Mouse (Mus musculus): ENCODE results near the gene Mkrn3. TPM values are rescaled to one million over a fixed set of nuclear protein-coding genes. Genes with fewer than 3 reads are reported as not detected.

Gene Mkrn3
- polyA plus RNA-seq (2017; shearing (Covaris generic)) = not detected

DNA sequence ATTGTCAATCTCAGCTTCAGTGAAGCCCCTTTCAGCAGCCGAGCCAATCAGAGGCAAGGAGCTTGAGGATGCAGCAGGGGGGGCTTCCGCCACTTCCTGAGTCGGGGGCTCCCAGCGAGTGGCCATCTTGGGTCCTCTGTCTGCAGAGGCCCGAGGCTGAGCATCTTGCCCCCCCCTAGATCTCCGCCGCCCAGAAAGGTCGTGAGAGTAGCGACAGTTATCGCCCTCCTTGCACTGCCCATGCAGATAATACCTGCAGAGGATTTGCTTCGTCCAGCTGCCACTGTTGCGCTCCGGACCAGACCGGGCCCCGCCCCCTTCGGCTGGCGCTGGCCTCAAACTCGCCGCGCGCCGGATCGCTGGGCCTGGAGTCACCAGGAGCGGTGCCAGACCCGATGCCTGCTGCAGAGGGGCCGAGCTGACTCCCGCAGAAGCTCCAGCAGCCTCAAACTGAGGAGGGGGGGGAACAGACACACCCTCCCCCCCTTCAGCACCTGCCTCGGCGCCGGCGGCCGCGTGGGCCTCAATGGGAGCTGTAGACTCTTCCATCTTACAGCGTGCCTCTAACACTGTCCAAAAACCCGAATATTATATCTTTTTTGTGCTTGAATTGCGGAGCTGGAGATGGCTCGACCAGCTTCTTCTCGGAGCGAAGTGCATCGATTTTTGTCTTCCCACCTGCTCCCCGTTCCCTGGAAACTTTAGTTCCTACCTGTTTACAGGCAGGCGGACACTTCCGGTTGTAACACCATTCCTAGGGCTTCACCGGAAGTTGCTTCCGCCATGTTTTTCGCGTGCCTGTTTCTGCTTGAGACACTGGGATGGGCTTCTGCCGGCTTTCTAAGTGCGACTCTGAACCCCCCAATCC is at the start of gene Mkrn3:
Gene Mkrn3 (minus strand): TSS at position 647 of the 868 bp plus-strand sequence.

DNA sequence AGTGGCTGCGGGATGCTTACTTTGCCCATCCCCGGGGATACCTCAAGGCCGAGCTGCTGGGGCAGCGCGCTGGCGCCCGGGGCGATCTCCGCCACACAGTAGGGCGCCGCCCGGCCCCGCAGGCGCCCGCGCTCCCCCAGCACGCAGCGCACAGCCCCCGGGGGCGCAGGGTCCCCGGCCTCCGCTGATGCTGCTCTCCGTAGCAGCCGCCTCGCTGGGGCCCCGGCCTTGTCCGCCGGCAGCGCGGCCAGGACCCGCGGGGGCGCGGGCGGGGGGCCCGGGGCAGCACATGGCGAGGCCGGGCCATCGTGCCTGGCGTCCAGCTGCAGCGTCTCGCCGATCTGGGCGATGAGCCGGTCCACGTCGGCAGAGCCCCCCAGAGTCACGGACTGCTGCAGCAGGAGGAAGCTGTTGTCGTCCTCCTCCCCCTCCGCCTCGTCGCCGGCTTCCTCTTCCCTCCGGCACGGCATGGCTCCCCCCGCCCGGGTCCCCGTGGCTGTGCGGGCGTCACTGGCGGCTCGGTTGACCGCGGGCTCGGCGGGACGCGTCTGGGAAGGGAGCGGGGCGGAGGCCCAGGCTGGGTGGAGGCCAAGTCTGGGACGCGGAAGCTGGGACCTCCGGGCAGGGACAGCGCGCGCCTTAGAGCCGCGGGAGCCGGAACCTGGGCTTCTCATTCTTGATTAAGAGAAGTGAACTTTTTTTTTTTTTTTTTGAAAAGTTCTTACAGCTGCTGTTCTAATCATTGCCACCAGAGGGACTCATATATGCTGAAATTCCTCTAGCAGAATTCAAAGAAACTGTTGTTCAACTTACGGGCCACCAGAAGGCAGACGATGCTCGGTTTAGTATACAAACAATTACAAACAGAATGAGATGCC is 44.2 kb upstream of the Mkrn3 start, which contains the start of gene Peg12:
Gene Peg12 (minus strand): TSS at position 633 of the 878 bp plus-strand sequence.

DNA sequence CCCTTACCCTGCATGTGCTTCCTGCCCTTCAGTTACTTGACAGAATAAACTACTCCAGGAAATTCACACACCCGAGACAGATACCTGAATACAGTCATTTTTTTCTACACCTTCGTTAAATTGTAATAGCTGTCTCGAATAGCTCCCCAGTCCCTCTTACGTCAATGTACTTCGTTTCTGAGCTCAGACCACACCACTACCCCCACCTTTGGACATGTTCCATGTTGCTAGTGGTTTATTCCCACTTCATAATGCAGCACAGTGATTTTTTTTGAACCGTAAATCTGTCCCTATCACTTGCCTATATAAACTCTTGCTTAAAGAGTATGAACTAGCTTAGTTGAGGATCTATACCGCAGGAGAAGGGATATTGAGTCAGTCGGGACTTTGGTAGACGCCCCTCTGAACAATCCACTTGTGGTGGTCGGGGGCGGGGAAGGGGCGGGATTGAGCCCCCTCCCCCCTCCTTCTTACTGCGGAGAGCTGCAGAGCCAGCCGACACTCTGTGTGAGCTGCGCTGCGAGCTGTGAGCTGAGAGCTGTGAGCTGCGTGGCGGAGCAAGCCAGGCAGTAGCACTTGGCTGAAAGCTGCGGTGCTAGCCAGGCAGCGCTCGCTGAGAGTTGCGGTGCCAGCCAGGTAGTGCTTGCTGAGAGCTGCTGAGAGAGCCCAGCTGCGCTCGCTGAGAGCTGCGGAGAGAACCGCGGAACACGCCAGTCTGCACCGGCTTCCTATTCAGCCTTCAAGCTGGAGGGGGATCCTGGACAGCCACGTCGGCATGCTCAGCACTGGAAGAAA is 43.2 kb downstream of the Mkrn3 start, which contains the start of gene Magel2:
Gene Magel2 (plus strand): TSS at position 501 of the 795 bp plus-strand sequence.

Other genes with a start within 250 kb of the Mkrn3 start
- not detected for gene Ndn, start 73.6 kb downstream of the Mkrn3 start, polyA plus RNA-seq (2017; shearing (Covaris generic))
- gene Magel2, start 43.1 kb downstream of the Mkrn3 start, polyA plus RNA-seq (2017; shearing (Covaris generic)) = 0.11 TPM
- 0.28 TPM for gene Peg12, start 44.4 kb upstream of the Mkrn3 start, polyA plus RNA-seq (2017; shearing (Covaris generic))

Data from effector memory CD4-positive, alpha-beta T cell, adult 7 months (primary cell).